Mouse (Mus musculus): Measurements from ENCODE around the gene Ypel3. TPM values are rescaled to one million over a fixed set of nuclear protein-coding genes. Genes with fewer than 3 reads are reported as not detected.

Ypel3 gene
- 80.9 and 93.6 TPM in 2 replicates for polyA plus RNA-seq (2012; rRNA removed)

DNA sequence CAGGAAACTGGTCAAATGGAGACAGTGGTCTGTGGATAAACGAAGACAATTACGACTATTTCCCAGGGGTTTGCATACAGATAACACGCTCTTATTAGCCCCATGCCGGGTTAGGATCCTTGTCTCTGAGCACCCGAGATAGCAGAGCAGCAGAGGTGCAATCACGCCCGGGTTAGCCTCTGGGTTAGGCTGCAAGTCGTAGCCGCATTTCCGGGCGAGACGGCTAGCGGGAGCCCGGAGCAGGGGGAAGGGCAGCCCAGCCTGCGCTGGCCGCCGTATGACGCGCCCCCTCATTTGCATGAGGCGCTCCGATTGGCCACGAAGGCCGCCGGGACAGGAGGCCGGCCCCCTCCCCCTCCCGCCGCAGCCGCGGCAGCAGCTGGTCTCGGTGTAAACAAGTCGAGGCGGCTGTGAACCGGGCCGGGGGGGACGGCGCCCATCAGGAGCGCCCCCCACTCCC, at the start of gene Ypel3:
Ypel3 (plus strand) TSS at position 358 of the 460 bp plus-strand sequence.

GRCm38 (mm10) chr7:126759050-126759671, 17.6 kb upstream of the Ypel3 start, which contains the start of gene Mapk3:
TSS of gene Mapk3 (plus strand) at chr7:126759601.

GRCm38 (mm10) chr7:126766201-126766600, 10.6 kb upstream of the Ypel3 start, which contains the start of gene Gdpd3:
TSS of gene Gdpd3 (plus strand) at chr7:126766334.

GRCm38 (mm10) chr7:126780971-126781635, 4.3 kb downstream of the Ypel3 start, which contains the start of gene Tbx6:
TSS of gene Tbx6 (plus strand) at chr7:126781483.

GRCm38 (mm10) chr7:126791851-126792720, 15.3 kb downstream of the Ypel3 start, which contains the start of gene Ppp4c:
TSS of gene Ppp4c (minus strand) at chr7:126792496.

DNA sequence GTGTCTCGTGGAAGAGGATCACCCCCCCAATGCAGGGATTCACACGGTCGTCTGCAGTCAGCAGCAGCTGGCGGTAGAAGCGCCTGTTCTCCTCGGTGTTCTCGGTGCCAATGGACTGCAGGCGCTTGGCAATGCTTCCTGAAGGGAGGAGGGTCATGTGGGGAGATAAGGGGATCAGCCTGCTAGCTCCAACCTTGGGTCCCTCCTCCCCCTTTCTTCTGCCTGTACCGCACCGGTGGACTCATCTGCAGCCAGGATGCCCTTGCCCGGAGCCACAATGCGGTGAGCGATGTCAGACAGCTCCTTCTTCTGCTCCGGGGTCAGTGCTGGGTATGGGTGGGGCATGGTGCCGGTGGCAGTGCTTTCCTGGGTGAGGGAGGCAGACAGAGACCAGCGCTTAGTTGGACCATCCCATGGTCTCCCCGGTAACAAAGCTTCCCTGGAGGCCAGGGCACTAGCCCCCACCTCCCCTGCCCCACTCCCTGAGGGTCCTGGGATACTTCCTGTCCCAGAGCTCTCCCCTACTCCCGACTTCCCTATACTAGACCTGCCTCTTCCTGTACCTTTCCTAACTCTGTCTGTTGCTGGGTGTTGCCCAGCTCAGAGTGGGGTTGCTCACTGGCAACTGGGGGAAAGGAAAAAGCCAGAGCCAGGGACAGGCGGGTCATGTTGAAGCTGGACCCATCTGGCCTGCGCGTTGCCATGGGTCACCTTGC, 20.8 kb downstream of the Ypel3 start, which contains the start of gene Fam57b:
Fam57b (plus strand) TSS at position 258 of the 716 bp plus-strand sequence.

Other genes with a start within 250 kb of the Ypel3 start
- gene Eif3c, start 210.5 kb upstream of the Ypel3 start, polyA plus RNA-seq (2012; rRNA removed): 169 and 181 TPM in 2 replicates
- 0.61 and 0.98 TPM in 2 replicates for gene Apobr, start 192.0 kb upstream of the Ypel3 start, polyA plus RNA-seq (2012; rRNA removed)
- 33.1 and 33.9 TPM in 2 replicates for gene Cln3, start 191.1 kb upstream of the Ypel3 start, polyA plus RNA-seq (2012; rRNA removed)
- not detected in 2 replicates for gene Il27, start 182.0 kb upstream of the Ypel3 start, polyA plus RNA-seq (2012; rRNA removed)
- 2.4 and 5.1 TPM in 2 replicates for gene Nupr1, start 146.1 kb upstream of the Ypel3 start, polyA plus RNA-seq (2012; rRNA removed)
- 35.7 and 51.2 TPM in 2 replicates for gene Sgf29, start 127.6 kb upstream of the Ypel3 start, polyA plus RNA-seq (2012; rRNA removed)
- gene Sult1a1, start 100.5 kb upstream of the Ypel3 start, polyA plus RNA-seq (2012; rRNA removed): 0.28 and 0.40 TPM in 2 replicates
- gene Bola2, start 81.6 kb upstream of the Ypel3 start, polyA plus RNA-seq (2012; rRNA removed): 57.0 and 128 TPM in 2 replicates
- 26.9 and 29.2 TPM in 2 replicates for gene Slx1b, start 81.2 kb upstream of the Ypel3 start, polyA plus RNA-seq (2012; rRNA removed)
- gene Coro1a, start 69.2 kb upstream of the Ypel3 start, polyA plus RNA-seq (2012; rRNA removed): 36.3 and 47.5 TPM in 2 replicates
- gene Mapk3, start 17.4 kb upstream of the Ypel3 start, polyA plus RNA-seq (2012; rRNA removed): 70.2 and 101 TPM in 2 replicates
- 8.5 and 8.8 TPM in 2 replicates for gene Gdpd3, start 10.6 kb upstream of the Ypel3 start, polyA plus RNA-seq (2012; rRNA removed)
- 1.1 and 1.5 TPM in 2 replicates for gene Tbx6, start 4.5 kb downstream of the Ypel3 start, polyA plus RNA-seq (2012; rRNA removed)
- 268 and 290 TPM in 2 replicates for gene Ppp4c, start 15.5 kb downstream of the Ypel3 start, polyA plus RNA-seq (2012; rRNA removed)
- 23.7 and 32.0 TPM in 2 replicates for gene Fam57b, start 20.7 kb downstream of the Ypel3 start, polyA plus RNA-seq (2012; rRNA removed)
- not detected in 2 replicates for gene 4930451I11Rik, start 54.7 kb downstream of the Ypel3 start, polyA plus RNA-seq (2012; rRNA removed)
- gene Doc2a, start 70.5 kb downstream of the Ypel3 start, polyA plus RNA-seq (2012; rRNA removed): 4.1 and 5.6 TPM in 2 replicates
- gene Hirip3, start 85.0 kb downstream of the Ypel3 start, polyA plus RNA-seq (2012; rRNA removed): 186 and 304 TPM in 2 replicates
- gene Ino80e, start 85.4 kb downstream of the Ypel3 start, polyA plus RNA-seq (2012; rRNA removed): 63.3 and 64.6 TPM in 2 replicates
- 102 and 154 TPM in 2 replicates for gene Taok2, start 107.7 kb downstream of the Ypel3 start, polyA plus RNA-seq (2012; rRNA removed)
- gene Tmem219, start 146.0 kb downstream of the Ypel3 start, polyA plus RNA-seq (2012; rRNA removed): 23.2 and 23.4 TPM in 2 replicates
- gene Kctd13, start 151.9 kb downstream of the Ypel3 start, polyA plus RNA-seq (2012; rRNA removed): 26.0 and 28.2 TPM in 2 replicates
- 2.8 and 7.1 TPM in 2 replicates for gene Asphd1, start 172.6 kb downstream of the Ypel3 start, polyA plus RNA-seq (2012; rRNA removed)
- gene Sez6l2, start 173.6 kb downstream of the Ypel3 start, polyA plus RNA-seq (2012; rRNA removed): 14.5 and 15.0 TPM in 2 replicates
- gene Cdipt, start 199.0 kb downstream of the Ypel3 start, polyA plus RNA-seq (2012; rRNA removed): 72.5 and 93.7 TPM in 2 replicates
- gene Cdiptos, start 199.1 kb downstream of the Ypel3 start, polyA plus RNA-seq (2012; rRNA removed): 0.78 and 0.83 TPM in 2 replicates
- 4.1 and 6.1 TPM in 2 replicates for gene Mvp, start 237.7 kb downstream of the Ypel3 start, polyA plus RNA-seq (2012; rRNA removed)
- gene Pagr1b, start 239.5 kb downstream of the Ypel3 start, polyA plus RNA-seq (2012; rRNA removed): 0.20 and 0.56 TPM in 2 replicates
- 5.7 and 15.9 TPM in 2 replicates for gene Pagr1a, start 240.4 kb downstream of the Ypel3 start, polyA plus RNA-seq (2012; rRNA removed)
- 97.7 and 244 TPM in 2 replicates for gene Gm42742, start 244.1 kb downstream of the Ypel3 start, polyA plus RNA-seq (2012; rRNA removed)
- gene Prrt2, start 244.3 kb downstream of the Ypel3 start, polyA plus RNA-seq (2012; rRNA removed): 4.3 and 19.0 TPM in 2 replicates